Mouse (Mus musculus): ENCODE measurements around the gene Vash2.
"Not testable (repeated sequence)": the region's sequence is repeated elsewhere in the genome, so short reads cannot be mapped to it uniquely, and the experiment has no call there.

Gene Vash2

GRCm38 (mm10) chr1:190927311-190927710 lies 51.8 kb downstream of the Vash2 start:
- DNase-seq (ENCODE audit: low spot score in 2 of 2): no peak

DNA sequence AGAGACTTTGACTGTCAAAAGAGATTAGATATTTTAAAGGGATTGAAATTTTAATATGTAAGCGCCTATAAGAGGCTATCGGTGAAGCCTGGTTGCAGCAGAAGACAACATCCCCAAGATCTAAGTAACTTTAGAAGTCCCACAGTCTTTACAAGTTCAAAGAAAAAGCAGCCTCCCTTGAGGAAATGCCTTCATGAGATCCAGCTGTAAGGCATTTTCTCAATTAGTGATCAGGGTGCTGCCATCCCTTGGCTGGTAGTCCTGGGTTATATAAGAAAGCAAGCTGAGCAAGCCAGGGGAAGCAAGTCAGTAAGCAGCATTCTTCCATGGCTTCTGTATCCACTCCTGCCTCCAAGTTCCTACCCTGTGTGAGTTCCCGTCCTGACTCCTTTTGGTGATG lies 54.3 kb downstream of the Vash2 start, which contains the start of gene Angel2:
Gene Angel2 (plus strand): TSS at position 301 of the 400 bp plus-strand sequence.
- DNase-seq (ENCODE audit: low spot score in 2 of 2): not testable (repeated sequence)

GRCm38 (mm10) chr1:190919725-190920469 lies 59.2 kb downstream of the Vash2 start:
- DNase-seq (ENCODE audit: low spot score in 2 of 2): no peak

DNA sequence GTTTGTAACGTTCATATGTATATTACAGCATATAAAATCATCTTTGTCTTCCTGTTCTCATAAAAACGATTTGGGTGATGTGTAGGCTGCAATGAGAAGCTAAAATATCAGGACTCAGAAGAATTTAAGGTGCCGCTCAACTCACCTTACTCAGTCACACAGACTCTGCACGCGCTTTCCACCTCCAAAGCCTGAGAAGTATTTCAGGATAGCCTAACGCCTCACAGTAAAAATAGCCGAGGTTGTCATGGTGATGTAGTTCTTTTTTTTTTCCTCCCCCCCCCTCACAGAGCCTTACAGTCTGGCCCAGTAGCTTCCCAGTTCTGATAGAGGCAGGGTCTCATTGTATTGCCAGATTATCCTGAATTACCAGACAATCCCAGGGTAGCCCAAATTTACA lies 60.2 kb downstream of the Vash2 start:
- no peak for DNase-seq (ENCODE audit: low spot score in 2 of 2)

GRCm38 (mm10) chr1:190912623-190913022 lies 66.5 kb downstream of the Vash2 start:
- DNase-seq (ENCODE audit: low spot score in 2 of 2): no peak

DNA sequence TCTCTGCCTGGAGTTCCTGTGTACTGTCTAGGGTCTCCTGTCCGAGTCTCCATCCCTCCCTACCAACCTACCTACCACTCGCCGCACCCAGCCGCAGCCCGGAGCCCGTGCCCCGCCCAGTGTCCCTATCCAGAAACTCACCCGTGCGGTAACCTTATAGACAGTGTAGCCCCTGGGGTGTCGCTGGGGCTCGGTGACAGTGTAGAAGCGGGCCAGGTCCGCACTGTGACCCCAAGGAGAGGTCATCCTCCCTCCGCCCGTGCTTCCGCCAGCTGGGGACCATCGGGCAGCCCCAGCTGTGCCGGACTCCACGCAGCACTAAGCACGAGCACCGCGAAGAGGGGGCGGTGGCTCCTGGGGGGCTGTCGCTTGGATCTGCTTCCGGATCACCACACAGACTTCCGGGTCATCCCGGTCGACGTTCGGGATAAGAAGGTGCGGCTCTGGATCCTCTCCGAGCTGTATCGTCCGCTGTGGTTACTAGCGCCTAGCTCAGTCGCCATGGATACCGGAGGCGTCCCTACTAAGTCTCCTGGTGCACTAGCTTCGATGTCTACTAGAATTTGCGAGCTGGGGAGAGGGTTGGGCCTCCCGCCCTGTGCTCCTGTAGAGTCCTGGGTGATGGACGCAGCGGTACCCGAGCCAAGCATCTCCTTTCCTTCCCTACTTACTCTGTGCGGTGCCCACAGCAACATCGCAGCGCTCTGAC lies 67.5 kb downstream of the Vash2 start, which contains the start of gene Rps6kc1:
Gene Rps6kc1 (minus strand): TSS at position 356 of the 709 bp plus-strand sequence.
- DNase-seq (ENCODE audit: low spot score in 2 of 2): peak; percentile 60 to 77

- DNase-seq (ENCODE audit: low spot score in 2 of 2): no peak
Observed at GRCm38 (mm10) chr1:190910836-190911235, 68.3 kb downstream of the Vash2 start.

- DNase-seq (ENCODE audit: low spot score in 2 of 2): no peak
Observed at GRCm38 (mm10) chr1:190904714-190905113, 74.4 kb downstream of the Vash2 start.

DNA sequence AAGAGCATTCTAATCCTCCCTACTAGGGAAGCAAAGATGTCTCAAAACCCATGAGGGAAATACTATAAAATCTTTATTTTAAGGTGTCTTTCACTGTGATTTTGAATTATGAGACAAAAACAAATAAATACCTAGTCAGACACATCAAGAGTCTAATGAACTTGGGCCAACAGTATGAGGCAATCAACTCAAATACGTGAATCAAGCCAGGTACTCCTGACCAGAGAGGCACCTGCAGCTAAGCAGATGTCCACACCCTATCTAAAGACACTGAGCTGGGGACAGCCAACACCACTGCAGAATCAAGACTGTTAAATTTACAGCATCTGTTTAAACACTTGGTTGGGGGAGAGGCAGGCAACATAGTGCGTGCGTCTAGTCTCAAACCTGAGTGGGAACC lies 75.0 kb downstream of the Vash2 start:
- DNase-seq (ENCODE audit: low spot score in 2 of 2): no peak

- DNase-seq (ENCODE audit: low spot score in 2 of 2): no peak
Observed at GRCm38 (mm10) chr1:190901082-190901481, 78.0 kb downstream of the Vash2 start.

GRCm38 (mm10) chr1:190898899-190899575 lies 80.1 kb downstream of the Vash2 start:
- no peak for DNase-seq (ENCODE audit: low spot score in 2 of 2)

DNA sequence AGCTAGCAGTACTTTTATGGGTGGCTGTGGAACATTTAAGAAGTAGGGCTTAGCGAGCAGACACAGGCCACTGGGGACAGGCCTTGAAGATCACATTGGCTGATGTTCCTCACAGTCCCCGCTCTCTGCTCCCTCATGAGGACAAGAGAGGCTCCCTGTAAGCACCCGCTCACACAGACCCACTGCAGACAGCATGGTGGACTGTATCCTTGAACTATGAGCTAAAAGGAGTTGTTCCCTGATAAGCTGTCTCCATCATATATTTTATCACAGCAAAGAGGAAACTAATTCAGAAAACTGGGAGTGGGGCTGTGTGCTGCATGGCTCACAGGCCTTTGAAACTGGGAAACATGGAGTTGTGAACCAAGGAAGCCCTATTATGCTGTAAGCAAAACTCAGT lies 80.9 kb downstream of the Vash2 start:
- no peak for DNase-seq (ENCODE audit: low spot score in 2 of 2)

All from spleen, postnatal 4 days (tissue).